Mouse (Mus musculus): ENCODE data around the gene Lcn9. TPM values are rescaled to one million over a fixed set of nuclear protein-coding genes. Genes with fewer than 3 reads are reported as not detected.
A peak's percentile ranks its signal among the peaks of the same experiment; 100 is the strongest.
"Not testable (repeated sequence)": the region's sequence is repeated elsewhere in the genome, so short reads cannot be mapped to it uniquely, and the experiment has no call there.

The Lcn9 gene
- not detected for total RNA-seq (2021)

- intact Hi-C loops (cut with DNase I): loop anchor here (10.0 kb wide), 1 partner anchor 948 kb away; no protein-coding TSS in a partner anchor
- DNase-seq: peak; percentile 27
These were observed at the start of gene Lcn9 for GRCm38 (mm10) chr2:25822806-25823205. Gene Lcn9, plus strand, starts transcription at chr2:25823153.

- intact Hi-C loops (cut with DNase I): no loop called here
- DNase-seq: no peak
These were observed 49.4 kb upstream of the Lcn9 start for GRCm38 (mm10) chr2:25773507-25773906.

- intact Hi-C loops (cut with DNase I): no loop called here
- DNase-seq: no peak
These were observed 48.3 kb upstream of the Lcn9 start for GRCm38 (mm10) chr2:25774640-25775039.

GRCm38 (mm10) chr2:25775991-25776390 lies 47.0 kb upstream of the Lcn9 start:
- intact Hi-C loops (cut with DNase I): no loop called here
- DNase-seq: peak; percentile 14

GRCm38 (mm10) chr2:25776717-25777116 lies 46.2 kb upstream of the Lcn9 start, which contains the start of gene Lcn11:
Gene Lcn11, plus strand, starts transcription at chr2:25777017.
- DNase-seq: no peak
- intact Hi-C loops (cut with DNase I): no loop called here

GRCm38 (mm10) chr2:25779076-25779475 lies 43.9 kb upstream of the Lcn9 start:
- intact Hi-C loops (cut with DNase I): no loop called here
- DNase-seq: no peak

GRCm38 (mm10) chr2:25780921-25781320 lies 42.0 kb upstream of the Lcn9 start:
- intact Hi-C loops (cut with DNase I): no loop called here
- no peak for DNase-seq

- intact Hi-C loops (cut with DNase I): no loop called here
- DNase-seq: no peak
These were observed 41.0 kb upstream of the Lcn9 start, which contains the start of gene Gm13539 for GRCm38 (mm10) chr2:25781957-25782356. Gene Gm13539, plus strand, starts transcription at chr2:25782257.

GRCm38 (mm10) chr2:25785573-25786322 lies 37.2 kb upstream of the Lcn9 start:
- intact Hi-C loops (cut with DNase I): no loop called here
- DNase-seq: peak; percentile 18

- DNase-seq: no peak
- intact Hi-C loops (cut with DNase I): no loop called here
These were observed 33.9 kb upstream of the Lcn9 start for GRCm38 (mm10) chr2:25789092-25789491.

GRCm38 (mm10) chr2:25797635-25798034 lies 25.3 kb upstream of the Lcn9 start:
- DNase-seq: no peak
- intact Hi-C loops (cut with DNase I): no loop called here

- intact Hi-C loops (cut with DNase I): no loop called here
- no peak for DNase-seq
These were observed 24.9 kb upstream of the Lcn9 start for GRCm38 (mm10) chr2:25798065-25798464.

- intact Hi-C loops (cut with DNase I): no loop called here
- no peak for DNase-seq
These were observed 11.2 kb upstream of the Lcn9 start for GRCm38 (mm10) chr2:25811711-25812110.

GRCm38 (mm10) chr2:25813364-25813763 lies 9.6 kb upstream of the Lcn9 start:
- no peak for DNase-seq
- intact Hi-C loops (cut with DNase I): no loop called here

GRCm38 (mm10) chr2:25815748-25816147 lies 7.2 kb upstream of the Lcn9 start, which contains the start of gene Glt6d1:
Gene Glt6d1, minus strand, starts transcription at chr2:25815848.
- intact Hi-C loops (cut with DNase I); DNase-seq: not testable (repeated sequence)

GRCm38 (mm10) chr2:25824751-25825150 lies 1.8 kb downstream of the Lcn9 start:
- intact Hi-C loops (cut with DNase I): loop anchor here (10.0 kb wide), 1 partner anchor 950 kb away; no protein-coding TSS in a partner anchor
- DNase-seq: no peak

- intact Hi-C loops (cut with DNase I): loop anchor here (10.0 kb wide), 1 partner anchor 954 kb away; no protein-coding TSS in a partner anchor
- DNase-seq: no peak
These were observed 5.5 kb downstream of the Lcn9 start for GRCm38 (mm10) chr2:25828344-25828947.

- no peak for DNase-seq
- intact Hi-C loops (cut with DNase I): loop anchor here (10.0 kb wide), 1 partner anchor 104 kb away; no protein-coding TSS in a partner anchor
These were observed 7.8 kb downstream of the Lcn9 start for GRCm38 (mm10) chr2:25830786-25831185.

GRCm38 (mm10) chr2:25836291-25836690 lies 13.3 kb downstream of the Lcn9 start:
- peak; percentile 79 for DNase-seq
- intact Hi-C loops (cut with DNase I): loop anchor here (10.0 kb wide), 1 partner anchor 99 kb away; no protein-coding TSS in a partner anchor

GRCm38 (mm10) chr2:25842161-25842560 lies 19.2 kb downstream of the Lcn9 start:
- intact Hi-C loops (cut with DNase I): no loop called here

GRCm38 (mm10) chr2:25842758-25843157 lies 19.8 kb downstream of the Lcn9 start:
- DNase-seq: no peak
- intact Hi-C loops (cut with DNase I): no loop called here

More at GRCm38 (mm10) chr2:25842161-25842560, 19.2 kb downstream of the Lcn9 start:
- no peak for DNase-seq

GRCm38 (mm10) chr2:25844097-25844496 lies 21.1 kb downstream of the Lcn9 start:
- intact Hi-C loops (cut with DNase I): no loop called here
- no peak for DNase-seq
